Mouse (Mus musculus) erythroid progenitor cell, adult 5-6 weeks (primary cell): ENCODE measurements around the gene Nsun2. TPM values are rescaled to one million over a fixed set of nuclear protein-coding genes. Genes with fewer than 3 reads are reported as not detected.

Experiments
- ATAC-seq: replicated peaks from 2 replicates; pipeline ENCODE4 v1.8.0; 2016; ENCODE audit warnings: moderate number of reproducible peaks, mild to moderate bottlenecking, moderate TSS enrichment, inconsistent platforms; ENCODE audit not compliant: poor library complexity, low FRiP score, severe bottlenecking
- total RNA-seq, 2 experiments: library from RNA; stranded (forward) in 1 of 2; stranded (reverse) in 1 of 2; fragments of 150-400 nt in 1 of 2; fragments of 186-747, 209-891 nt in 1 of 2; gene quantifications; 2 replicates each; pipeline versions ENCODE4 v1.2.3 to v1.2.4; 2015 to 2017; ENCODE audit warnings: low replicate concordance in 2 of 2

The Nsun2 gene
- 21.8 and 22.3 TPM in 2 replicates for total RNA-seq (2015; ENCODE audit: low replicate concordance)
- total RNA-seq (2017; ENCODE audit: low replicate concordance) = 28.1 and 33.8 TPM in 2 replicates

DNA sequence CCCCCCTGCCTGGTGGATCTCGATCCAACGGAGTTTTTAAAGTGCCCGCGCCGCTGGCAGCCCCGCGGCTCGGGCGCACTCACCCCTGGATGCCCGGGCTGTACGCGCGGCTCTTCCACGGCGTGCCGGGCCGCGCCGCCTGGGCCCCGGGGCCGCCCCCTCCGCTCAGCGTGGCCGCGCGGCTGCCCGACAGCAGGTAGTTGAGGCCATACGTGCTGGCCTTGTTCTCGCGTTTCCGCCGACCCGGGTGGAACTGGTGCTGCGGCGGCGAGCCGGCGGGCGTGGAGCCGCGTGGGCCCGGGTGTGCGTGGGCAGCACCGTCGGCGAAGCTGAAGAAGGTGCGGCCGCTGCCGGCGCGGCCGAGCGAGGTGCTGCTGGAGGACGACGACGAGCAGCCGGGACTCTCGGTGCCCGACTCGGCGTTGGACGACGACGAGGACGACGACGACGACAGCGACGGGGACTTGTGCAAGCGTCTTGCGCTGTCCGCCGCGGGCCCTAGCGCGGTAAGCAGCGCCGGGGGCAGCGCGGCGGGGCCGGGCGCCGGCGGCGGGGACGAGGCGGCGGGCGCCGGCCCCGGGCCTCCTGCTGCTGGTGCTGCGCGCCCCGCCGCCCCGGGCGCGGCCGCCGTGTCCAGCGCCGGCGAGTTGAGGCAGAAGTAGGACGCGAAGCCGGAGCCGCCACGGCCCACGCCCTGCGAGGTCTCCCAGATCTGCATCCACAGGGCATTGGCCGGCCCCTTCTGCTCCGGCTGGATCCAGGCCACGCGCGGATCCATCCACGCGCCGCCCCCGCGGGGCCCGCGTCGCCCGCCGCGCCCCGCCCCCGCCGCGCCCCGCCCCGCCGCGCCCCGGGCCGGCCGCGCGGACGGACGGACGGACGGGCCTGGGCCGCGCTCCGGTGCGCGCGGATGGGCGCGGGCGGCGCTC, at the start of gene Nsun2:
Gene Nsun2, plus strand, starts transcription at position 342 of the 929 bp plus-strand sequence.
- peak; percentile 30 for ATAC-seq

DNA sequence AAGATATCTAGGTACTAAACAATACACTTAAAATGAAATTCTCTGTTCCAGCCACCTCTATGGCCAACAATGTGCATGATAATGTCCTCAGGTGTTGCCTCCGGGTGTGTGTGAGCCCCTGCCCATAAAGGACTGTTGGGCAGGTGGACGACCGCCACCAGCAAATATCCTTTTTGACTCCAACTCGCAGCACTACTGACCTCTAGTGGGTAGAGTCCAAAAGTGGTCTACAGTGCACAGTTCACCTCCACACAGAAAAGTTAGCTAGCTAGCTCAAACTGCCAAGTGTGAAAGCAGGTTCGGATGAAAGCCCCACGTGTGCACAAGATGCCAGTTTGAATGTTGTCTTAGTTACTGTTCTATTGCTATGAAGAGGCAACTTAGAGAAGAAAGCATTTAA, 48.2 kb upstream of the Nsun2 start:
- no peak for ATAC-seq

DNA sequence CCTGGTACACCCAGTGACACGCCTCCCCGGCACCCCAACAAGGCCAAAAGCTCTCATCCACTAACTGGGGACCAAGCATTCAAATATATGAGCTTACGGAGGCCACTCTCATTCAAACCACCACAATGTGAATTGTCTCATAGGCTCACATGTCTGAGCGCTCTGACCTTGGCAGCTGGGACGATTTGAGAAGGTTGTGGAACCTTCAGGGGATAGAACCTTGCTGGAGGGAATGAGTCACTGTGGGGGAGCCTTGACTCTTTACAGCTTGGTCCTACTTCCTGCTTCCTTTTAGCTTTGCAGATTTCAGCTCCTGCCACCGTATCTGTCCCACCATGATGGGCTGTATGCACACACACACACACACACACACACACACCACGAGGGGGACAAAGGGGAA, 47.7 kb upstream of the Nsun2 start:
- no peak for ATAC-seq

DNA sequence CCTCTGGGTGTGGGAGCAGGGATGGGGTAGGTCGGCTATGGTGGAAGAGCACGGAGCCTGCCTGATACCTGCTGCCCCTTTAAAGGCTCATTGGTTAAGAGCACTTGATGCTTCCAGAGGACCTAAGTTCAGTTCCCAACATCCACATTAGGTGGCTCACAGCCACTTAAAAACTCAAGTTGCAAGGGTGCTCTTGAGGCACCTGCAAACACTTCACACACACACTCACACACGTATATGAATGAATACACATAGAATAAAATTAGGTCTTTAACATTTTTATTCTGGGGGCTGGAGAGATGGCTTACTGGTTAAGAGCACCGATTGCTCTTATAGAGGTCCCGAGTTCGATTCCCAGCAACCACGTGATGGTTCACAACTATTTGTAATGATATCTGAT, 46.4 kb upstream of the Nsun2 start:
- no peak for ATAC-seq

- no peak for ATAC-seq
These were observed 45.8 kb upstream of the Nsun2 start for GRCm38 (mm10) chr13:69487611-69488275.

GRCm38 (mm10) chr13:69488565-69489255, 44.8 kb upstream of the Nsun2 start:
- no peak for ATAC-seq

GRCm38 (mm10) chr13:69489777-69490176, 43.8 kb upstream of the Nsun2 start:
- no peak for ATAC-seq

GRCm38 (mm10) chr13:69492876-69493463, 40.6 kb upstream of the Nsun2 start:
- ATAC-seq = peak; percentile 48; the same call in 1 of the 2 replicates

DNA sequence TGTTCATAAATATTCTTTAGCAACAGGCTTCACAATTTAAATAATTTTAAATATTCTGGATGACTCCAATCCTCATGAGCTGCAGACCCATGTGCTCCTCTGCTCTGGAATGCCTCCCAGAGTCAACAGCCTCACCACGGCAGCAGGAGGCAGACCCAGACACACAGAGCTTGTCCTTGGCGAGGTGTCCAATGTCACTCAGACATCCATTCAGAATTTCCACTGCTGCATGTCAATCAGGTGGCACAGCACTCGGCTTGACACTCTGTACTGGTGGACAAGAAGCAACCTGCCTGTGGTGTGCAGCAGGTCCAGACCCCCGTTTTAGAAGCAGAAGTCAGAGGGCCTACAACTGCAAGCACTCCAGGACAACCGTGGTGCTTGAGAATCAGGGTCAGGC, 35.3 kb upstream of the Nsun2 start:
- ATAC-seq = no peak

DNA sequence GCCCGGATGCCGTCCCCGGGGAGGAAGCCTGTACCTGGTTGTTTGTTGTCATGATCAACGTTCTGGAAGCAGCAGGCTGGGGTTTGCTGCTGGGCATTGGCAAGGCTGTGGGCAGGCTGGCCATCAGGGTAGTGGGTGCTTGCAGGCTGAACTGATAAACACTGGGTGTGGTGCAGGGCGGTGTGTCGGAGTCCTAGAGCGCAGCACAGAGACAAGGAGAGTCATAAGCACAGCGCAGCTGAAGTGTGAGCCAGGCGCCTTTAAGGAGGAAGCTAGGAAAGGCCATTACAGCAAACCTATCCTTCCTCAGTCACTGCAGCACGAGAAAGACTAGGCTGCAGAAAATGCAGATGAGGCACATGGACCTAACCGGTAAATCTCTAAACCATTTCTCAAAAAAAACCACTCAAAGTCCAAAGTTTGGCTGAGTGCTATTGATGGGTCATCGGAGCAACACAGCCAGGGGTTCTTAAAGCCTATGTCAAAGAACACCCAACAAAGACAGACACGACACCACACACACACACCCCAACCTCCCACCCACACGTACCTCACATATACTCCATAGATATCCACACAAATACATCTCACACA, 31.3 kb upstream of the Nsun2 start:
- ATAC-seq = peak; percentile 83

- no peak for ATAC-seq
These were observed 30.7 kb upstream of the Nsun2 start for GRCm38 (mm10) chr13:69502863-69503262.

DNA sequence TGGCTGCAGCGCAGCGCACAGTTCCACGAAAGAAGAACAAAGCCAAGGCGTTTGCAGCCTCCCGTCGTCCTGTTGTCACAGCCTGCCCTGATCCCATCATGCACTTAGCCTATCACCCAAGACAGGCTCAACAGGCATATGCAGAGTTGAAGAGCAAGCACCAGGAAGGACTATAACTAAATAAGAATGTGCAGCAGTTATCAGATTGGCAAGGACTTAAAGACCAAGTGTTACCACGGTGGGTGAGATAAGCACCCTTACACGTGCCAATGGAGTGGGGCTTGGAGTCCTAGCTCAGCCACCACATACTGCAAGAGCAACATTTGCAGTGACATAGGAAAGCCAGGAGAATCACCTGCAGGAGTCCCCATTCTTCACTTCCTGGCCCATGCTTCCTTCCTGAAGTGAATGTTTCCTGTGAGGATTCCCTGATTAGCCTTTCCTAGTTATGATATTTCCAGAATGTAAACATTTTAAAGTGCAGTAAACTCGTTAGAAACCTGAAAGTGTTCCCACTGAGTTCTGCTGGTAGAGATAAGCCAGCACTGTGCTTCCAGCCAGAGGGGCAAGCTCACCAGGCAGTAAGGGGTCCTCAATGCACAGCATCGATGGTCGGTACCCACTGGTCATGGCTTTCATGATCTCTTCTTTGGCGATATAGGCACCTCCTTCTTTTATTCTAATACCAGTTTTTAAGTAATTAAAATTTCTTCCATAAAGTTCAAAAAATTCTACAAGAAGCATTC, 27.0 kb upstream of the Nsun2 start:
- peak; percentile 39; the same call in 1 of the 2 replicates for ATAC-seq

- no peak for ATAC-seq
These were observed 25.9 kb upstream of the Nsun2 start for GRCm38 (mm10) chr13:69507666-69508065.

GRCm38 (mm10) chr13:69509391-69510244, 23.9 kb upstream of the Nsun2 start:
- peak; percentile 55 for ATAC-seq

DNA sequence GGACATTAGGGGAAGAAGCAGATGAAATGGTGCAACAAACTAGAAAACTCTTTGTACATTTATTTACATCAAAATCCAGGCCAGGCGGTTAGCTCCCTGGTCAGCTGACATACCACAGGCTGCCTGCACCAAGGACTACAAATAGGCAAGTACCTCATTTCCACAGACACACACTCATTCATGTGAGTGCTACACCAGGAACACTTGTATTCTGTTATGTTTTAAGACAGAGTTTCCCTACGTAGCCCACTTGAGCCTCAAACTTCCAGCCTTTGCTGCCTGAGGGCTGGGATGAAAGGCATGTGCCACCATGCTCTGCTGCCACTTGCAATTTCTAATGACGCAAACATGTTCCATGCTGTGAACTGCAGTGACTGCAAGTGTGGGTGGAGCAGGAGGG, 18.5 kb upstream of the Nsun2 start:
- ATAC-seq = no peak

DNA sequence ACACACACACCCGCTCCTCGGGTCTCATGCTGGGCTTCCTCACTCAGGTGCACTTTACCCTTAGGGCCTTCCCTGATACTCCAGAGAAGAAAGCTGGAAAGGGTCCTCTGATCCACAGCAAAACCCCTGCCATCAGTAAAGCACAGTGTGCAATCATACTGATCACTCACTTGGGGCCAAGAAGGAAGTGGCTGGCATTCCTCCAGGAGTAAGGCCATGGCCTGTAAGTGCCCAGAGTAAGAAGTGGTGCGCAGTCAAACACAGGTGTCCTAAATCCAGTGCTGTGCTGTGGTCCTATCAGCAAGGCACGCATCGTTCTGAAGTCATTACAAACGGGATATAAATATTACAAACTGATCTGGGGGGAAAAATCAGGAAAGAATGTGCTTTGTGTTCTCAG, 16.1 kb upstream of the Nsun2 start:
- no peak for ATAC-seq

GRCm38 (mm10) chr13:69519137-69519536, 14.4 kb upstream of the Nsun2 start:
- ATAC-seq = no peak

GRCm38 (mm10) chr13:69522161-69522791, 11.3 kb upstream of the Nsun2 start:
- ATAC-seq = no peak
